Mouse (Mus musculus) gastrocnemius, postnatal 36 days (tissue): ENCODE data around the gene Camta1. TPM values are rescaled to one million over a fixed set of nuclear protein-coding genes. Genes with fewer than 3 reads are reported as not detected.
A peak's percentile ranks its signal among the peaks of the same experiment; 100 is the strongest.

Source experiments
- DNase-seq, 2 experiments: peaks; one replicate each; pipeline ENCODE4 v3.0.0; 2022
- intact Hi-C: fragments of 180-260 bp; cut with DNase I; formaldehyde crosslinking; loops from one replicate; pipeline ENCODE4 v1.15.1; 2025
- total RNA-seq, 2 experiments: library from RNA; stranded (reverse); gene quantifications; 2 replicates each; pipeline ENCODE4 v1.2.3; 2021

Camta1 gene
- total RNA-seq, 2 experiments from 2014 or later: 93.4 to 109 TPM

- intact Hi-C loops: loop anchor here (5.0 kb wide), 1 partner anchor 38 kb away; no protein-coding TSS in a partner anchor
- DNase-seq: no peak
These were observed 151.2 kb downstream of the Camta1 start for GRCm38 (mm10) chr4:151710522-151710921.

- intact Hi-C loops: no loop called here
- no peak for DNase-seq
These were observed 152.4 kb downstream of the Camta1 start for GRCm38 (mm10) chr4:151709269-151709668.

- intact Hi-C loops: no loop called here
- DNase-seq: no peak
These were observed 158.5 kb downstream of the Camta1 start for GRCm38 (mm10) chr4:151703069-151703735.

GRCm38 (mm10) chr4:151702463-151702862 lies 159.2 kb downstream of the Camta1 start:
- intact Hi-C loops: no loop called here
- no peak for DNase-seq

DNA sequence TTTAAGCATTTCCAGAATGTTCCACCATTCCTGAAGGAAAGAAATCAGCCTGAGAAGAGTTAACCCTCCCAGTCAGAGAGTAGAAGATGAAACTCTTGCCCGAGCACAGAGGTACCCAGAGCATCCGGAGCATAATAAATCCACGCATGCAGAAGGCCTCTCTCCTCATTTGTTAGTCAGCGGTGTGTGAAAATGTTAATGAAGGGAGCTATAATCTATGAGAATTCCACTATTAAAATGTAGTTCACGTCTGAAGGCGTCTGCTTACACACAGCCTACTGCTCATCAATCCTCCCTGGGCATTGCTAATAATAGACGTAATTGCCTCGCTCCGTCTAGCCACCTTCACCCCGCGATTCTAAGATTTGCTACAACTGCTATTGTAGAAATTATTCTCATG lies 165.7 kb downstream of the Camta1 start:
- intact Hi-C loops: no loop called here

DNA sequence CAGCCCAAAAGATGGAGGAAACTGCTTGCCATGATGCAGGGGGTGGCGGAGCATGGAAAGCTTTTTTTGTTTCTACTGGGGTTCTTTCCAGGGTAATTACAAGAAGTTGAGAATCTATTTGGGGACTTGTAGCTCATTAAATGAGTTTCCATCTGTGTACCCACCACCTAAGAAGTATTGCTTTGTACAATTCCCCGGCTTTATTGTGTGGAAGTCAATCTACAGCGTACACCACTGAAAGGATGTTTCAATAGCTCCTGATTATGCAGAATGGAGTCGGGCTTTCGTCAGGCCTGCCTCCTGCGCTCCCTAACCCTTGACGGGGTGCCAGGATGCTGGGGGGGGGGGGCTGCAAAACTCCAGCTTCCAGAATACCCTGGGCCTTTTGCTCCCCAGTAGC lies 167.1 kb downstream of the Camta1 start:
- intact Hi-C loops: no loop called here
- DNase-seq: no peak

More for the DNA sequence above, 165.7 kb downstream of the Camta1 start:
- DNase-seq: no peak

GRCm38 (mm10) chr4:151694047-151694446 lies 167.6 kb downstream of the Camta1 start:
- DNase-seq: no peak
- intact Hi-C loops: no loop called here

GRCm38 (mm10) chr4:151690041-151690440 lies 171.6 kb downstream of the Camta1 start:
- intact Hi-C loops: no loop called here
- DNase-seq: no peak

GRCm38 (mm10) chr4:151688206-151688605 lies 173.5 kb downstream of the Camta1 start:
- no peak for DNase-seq
- intact Hi-C loops: no loop called here

DNA sequence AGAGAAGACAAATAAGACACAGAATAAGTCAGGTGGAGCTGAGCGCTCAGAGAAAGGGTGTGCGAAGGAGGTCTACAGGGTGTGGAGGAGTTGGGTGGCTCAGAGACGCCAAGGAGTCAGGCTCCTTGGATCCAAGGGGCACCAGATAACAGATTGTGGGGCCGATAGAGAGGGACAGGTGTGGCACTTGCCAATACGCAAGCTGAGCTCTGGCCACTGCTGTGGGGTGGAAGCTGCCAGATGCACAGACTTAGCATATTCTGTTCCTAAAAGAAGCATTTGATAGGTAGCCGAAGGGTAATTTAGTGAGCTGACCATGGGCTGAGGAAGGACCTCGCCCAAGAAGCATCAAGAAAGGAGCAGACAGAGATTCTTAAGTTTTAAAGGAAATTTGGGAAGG lies 177.1 kb downstream of the Camta1 start:
- no peak for DNase-seq
- intact Hi-C loops: no loop called here

GRCm38 (mm10) chr4:151682831-151683488 lies 178.7 kb downstream of the Camta1 start:
- intact Hi-C loops: no loop called here
- DNase-seq: no peak

DNA sequence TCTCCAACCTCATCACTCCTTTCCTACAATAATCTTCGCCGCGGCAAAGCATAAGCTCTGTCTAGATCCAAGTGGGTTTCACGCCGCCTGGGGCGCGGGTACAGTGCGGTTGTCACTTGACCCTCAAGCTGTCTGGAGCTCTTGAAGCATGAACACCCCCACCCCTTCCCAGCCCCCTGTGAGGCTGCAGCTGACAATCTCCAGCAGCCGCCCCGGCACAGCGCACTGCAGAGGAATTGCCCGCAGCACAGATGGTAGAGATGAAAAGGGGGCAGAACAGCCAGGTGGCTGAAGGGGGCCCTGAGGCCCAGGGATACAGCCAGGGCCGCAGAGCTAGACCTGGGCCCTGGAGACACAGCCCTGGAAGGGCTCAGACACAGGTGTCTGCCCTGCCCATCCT lies 189.2 kb downstream of the Camta1 start:
- no peak for DNase-seq
- intact Hi-C loops: loop anchor here (5.0 kb wide), 1 partner anchor 40 kb away; no protein-coding TSS in a partner anchor

- intact Hi-C loops: no loop called here
- DNase-seq: peak; percentile 16 to 40
These were observed 195.2 kb downstream of the Camta1 start for GRCm38 (mm10) chr4:151666411-151666901.

DNA sequence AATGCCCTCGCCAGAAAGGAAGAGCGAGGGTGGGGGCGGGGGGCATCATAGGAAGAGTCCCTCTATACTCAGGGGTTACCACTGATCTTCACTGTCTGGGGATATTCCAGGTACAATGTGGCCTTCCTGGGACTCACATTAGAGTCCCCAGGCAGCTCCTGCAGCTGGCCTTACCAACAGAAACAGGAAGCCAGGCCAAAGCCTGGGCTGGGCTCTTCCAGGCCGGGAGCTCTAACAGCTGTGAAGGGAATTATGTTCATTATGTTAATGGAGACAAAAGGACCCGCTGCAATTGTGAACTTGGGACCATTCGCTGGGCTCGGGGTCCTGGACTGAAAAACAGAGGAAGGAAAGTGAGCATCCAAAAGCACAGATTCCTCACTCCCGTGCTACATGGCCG lies 200.2 kb downstream of the Camta1 start:
- intact Hi-C loops: no loop called here
- no peak for DNase-seq

- intact Hi-C loops: no loop called here
- no peak for DNase-seq
These were observed 205.2 kb downstream of the Camta1 start for GRCm38 (mm10) chr4:151656427-151656826.

- intact Hi-C loops: no loop called here
- DNase-seq: no peak
These were observed 205.9 kb downstream of the Camta1 start for GRCm38 (mm10) chr4:151655637-151656385.

DNA sequence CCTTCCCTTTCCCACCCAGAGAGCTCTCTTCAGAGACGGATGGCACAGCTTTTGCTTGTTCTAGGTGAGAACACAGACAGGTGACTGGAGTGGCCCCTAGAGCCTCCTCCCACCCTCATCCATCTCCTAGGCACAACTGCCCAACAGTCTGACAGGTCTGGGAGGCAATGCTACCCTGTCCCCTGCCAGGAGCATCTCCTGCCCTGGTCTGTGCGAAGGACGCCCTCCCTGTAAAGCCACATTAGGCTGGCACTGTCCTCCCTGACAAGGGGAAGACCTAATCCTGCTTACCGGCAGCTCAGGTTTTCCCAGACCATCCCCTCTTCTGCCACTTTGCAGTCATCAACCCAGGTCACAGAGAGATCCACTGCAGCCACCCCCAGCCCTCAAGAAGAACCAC lies 206.4 kb downstream of the Camta1 start:
- intact Hi-C loops: no loop called here
- DNase-seq: no peak

DNA sequence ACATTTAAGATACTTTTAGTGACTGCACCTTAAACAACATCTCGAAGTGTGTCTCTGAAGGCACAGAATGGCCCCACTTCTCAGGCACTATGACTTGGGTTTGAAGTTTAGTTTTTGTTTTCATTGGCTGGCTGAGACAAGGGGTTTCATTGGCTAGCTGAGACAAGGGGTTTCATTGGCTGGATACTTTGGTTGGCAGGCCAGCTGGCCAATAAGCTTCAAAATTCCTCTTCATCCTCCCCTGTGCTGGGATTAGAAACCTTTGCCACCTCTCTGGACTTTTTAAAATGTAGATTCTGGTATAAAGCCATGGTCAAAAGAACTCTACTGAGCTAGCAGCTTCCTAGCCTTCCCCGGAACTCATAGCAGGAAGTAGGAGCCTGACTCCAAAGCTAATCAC lies 219.3 kb downstream of the Camta1 start:
- intact Hi-C loops: no loop called here
- no peak for DNase-seq

DNA sequence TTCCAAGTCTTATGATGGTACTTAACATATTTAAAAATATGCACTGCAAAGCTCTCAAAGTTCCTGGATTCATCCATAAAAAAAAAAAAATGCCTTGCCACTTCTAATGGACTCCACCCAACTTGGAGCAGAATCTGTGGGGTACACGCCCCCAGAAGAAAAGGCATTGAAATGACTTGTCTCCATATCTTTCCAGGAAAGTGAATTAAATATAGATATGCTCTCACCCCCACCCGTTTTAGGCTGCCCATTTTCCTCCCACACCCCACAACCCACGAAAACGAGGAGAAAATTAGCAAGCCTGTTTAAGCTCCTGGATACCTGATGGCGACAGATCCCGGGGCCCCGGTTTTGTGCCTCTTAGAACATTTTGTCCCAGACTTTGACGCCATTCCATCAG lies 220.7 kb downstream of the Camta1 start:
- intact Hi-C loops: no loop called here
- no peak for DNase-seq

DNA sequence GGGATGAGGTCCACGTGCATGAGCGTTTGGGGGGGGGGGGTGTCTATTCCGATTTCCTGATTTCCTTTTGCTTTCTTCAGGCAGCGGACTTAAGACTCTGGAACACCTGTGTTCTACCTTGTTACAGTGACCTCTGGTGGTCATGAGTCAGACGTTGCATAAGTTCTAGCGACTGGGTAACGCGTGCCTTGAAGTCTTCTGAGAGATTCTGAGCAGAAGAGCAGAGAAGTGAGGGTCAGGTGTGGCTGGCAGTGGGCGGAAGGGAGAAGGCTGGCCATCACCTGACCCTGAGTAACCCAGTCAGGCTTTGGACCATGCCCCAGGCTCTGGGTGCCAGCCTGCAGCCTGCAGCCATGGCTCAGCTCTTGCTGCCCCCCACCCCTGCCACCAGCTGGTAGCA lies 222.7 kb downstream of the Camta1 start:
- DNase-seq: no peak
- intact Hi-C loops: loop anchor here (10.0 kb wide), 1 partner anchor 484 kb away; no protein-coding TSS in a partner anchor

- intact Hi-C loops: loop anchor here (10.0 kb wide), 1 partner anchor 483 kb away; no protein-coding TSS in a partner anchor
- DNase-seq: no peak
These were observed 224.3 kb downstream of the Camta1 start for GRCm38 (mm10) chr4:151637348-151637747.
